Mouse (Mus musculus) liver, embryonic 14.5 days (tissue): Measurements from ENCODE around the gene Itgb1bp1. TPM values are rescaled to one million over a fixed set of nuclear protein-coding genes. Genes with fewer than 3 reads are reported as not detected.
A peak's percentile ranks its signal among the peaks of the same experiment; 100 is the strongest.

ENCODE experiments used
- ATAC-seq: fragments of 200-750 bp; cut with Nextera tagmentation; 2 replicates; pipeline ENCODE4 v1.8.0; 2017; ENCODE audit warnings: moderate number of reproducible peaks, mild to moderate bottlenecking, moderate library complexity; ENCODE audit not compliant: insufficient read depth
- DNase-seq, 3 experiments: peaks; one replicate each; pipeline ENCODE4 v3.0.0-alpha.2; 2012 to 2013; ENCODE audit warnings: low read depth in 3 of 3, low spot score in 3 of 3
- H3K27ac ChIP-seq: fragments of 300-500 bp; sonication (generic); 2 replicates; pipeline ENCODE4 v1.5.1; 2014; ENCODE audit warnings: moderate library complexity, mild to moderate bottlenecking, control low read depth, inconsistent platforms
- H3K27me3 ChIP-seq: fragments of 300-500 bp; sonication (generic); 2 replicates; pipeline ENCODE4 v1.6.1; 2014; ENCODE audit warnings: mild to moderate bottlenecking, low read length, moderate library complexity; ENCODE audit not compliant: control insufficient read depth, insufficient read depth
- H3K36me3 ChIP-seq: fragments of 300-500 bp; sonication (generic); replicated peaks from 2 replicates; pipeline ENCODE4 v1.6.1; 2014; ENCODE audit warnings: low read depth; ENCODE audit not compliant: control insufficient read depth, insufficient read depth
- H3K4me1 ChIP-seq, 2 experiments: fragments of 200-500 bp in 1 of 2; fragments of 300-500 bp in 1 of 2; sonication (generic) in 1 of 2; replicated peaks; 2 replicates each; pipeline ENCODE4 v1.6.1; 2012 to 2014; ENCODE audit warnings: antibody characterized with exemption in 1 of 2, inconsistent platforms in 1 of 2, low read length in 1 of 2; ENCODE audit not compliant: control insufficient read depth in 2 of 2, insufficient read depth in 2 of 2
- H3K4me2 ChIP-seq: fragments of 300-500 bp; sonication (generic); 2 replicates; pipeline ENCODE4 v1.6.1; 2014; ENCODE audit warnings: low read depth, mild to moderate bottlenecking, control low read depth, moderate library complexity
- H3K4me3 ChIP-seq, 2 experiments: fragments of 200-500 bp in 1 of 2; fragments of 300-500 bp in 1 of 2; sonication (generic) in 1 of 2; 2 replicates each; pipeline ENCODE4 v1.5.1; 2012 to 2014; ENCODE audit warnings: low read depth in 2 of 2, low read length in 2 of 2, mild to moderate bottlenecking in 2 of 2, control low read depth in 1 of 2, inconsistent platforms in 1 of 2, moderate library complexity in 1 of 2; ENCODE audit not compliant: insufficient read depth in 1 of 2
- H3K9ac ChIP-seq: fragments of 300-500 bp; sonication (generic); replicated peaks from 2 replicates; pipeline ENCODE4 v1.6.1; 2014; ENCODE audit warnings: mild to moderate bottlenecking, control low read depth, moderate library complexity
- H3K9me3 ChIP-seq: fragments of 300-500 bp; sonication (generic); 2 replicates; pipeline ENCODE4 v1.6.1; 2016; ENCODE audit warnings: low read length, mixed read lengths; ENCODE audit not compliant: control insufficient read depth
- CTCF ChIP-seq: IDR thresholded peaks from 2 replicates; pipeline ENCODE4 v1.5.1; 2016; ENCODE audit warnings: antibody characterized with exemption, low read depth, control low read depth
- EP300 ChIP-seq: IDR thresholded peaks from 2 replicates; pipeline ENCODE4 v1.6.1; 2016; ENCODE audit warnings: antibody characterized with exemption, low read depth
- WGBS: fragments of 180-500 bp; shearing (Covaris S2); extraction: QIAGEN DNeasy Blood & Tissue Kit; methylation state at CpG from one replicate; pipeline ENCODE4 v1.1.7; 2014; ENCODE audit not compliant: insufficient replicate concordance; 5-methylcytosine and 5-hydroxymethylcytosine counted together
- polyA plus RNA-seq, 2 experiments: library from polyadenylated mRNA; depleted of rRNA in 1 of 2; stranded (reverse) in 1 of 2; unstranded in 1 of 2; fragments of >200 nt; fragmentation: Nextera tagmentation in 1 of 2; extraction: Ambion mirVana in 1 of 2; gene quantifications; 2 replicates each; pipeline versions ENCODE4 v1.2.1 to v1.2.3; 2012 to 2014

The Itgb1bp1 gene
- 8.9 and 10.8 TPM in 2 replicates for polyA plus RNA-seq (2012; rRNA removed)
- polyA plus RNA-seq (2014; fragmentation: Nextera tagmentation; extraction: Ambion mirVana), result 22.6 and 22.8 TPM in 2 replicates

- Histone ChIP-seq H3K9ac (peak within 1 kb of the TSS; percentile 91), H3K36me3 (peaks cover 5% of the 10 kb centered on the region; the same call in 1 of the 2 replicates), H3K4me2 (peak within 1 kb of the TSS; percentile 99), H3K9me3 (no peaks in the 10 kb centered on the region), H3K27ac (peak within 1 kb of the TSS; percentile 66), H3K27me3 (no peaks in the 10 kb centered on the region), H3K4me3 (peak within 1 kb of the TSS; percentile 94 to 95), H3K4me1 (peaks cover 12 to 15% of the 10 kb centered on the region in 2 experiments)
- ATAC-seq (peak; percentile 93), DNase-seq (peak; percentile 96)
- TF ChIP-seq EP300, result no peak
- no peak for TF ChIP-seq CTCF
- WGBS, result 0% methylated on average over 28 of the region's 28 CpGs
Observed at GRCm38 (mm10) chr12:21286243-21286622, at the start of gene Itgb1bp1. TSS of gene Itgb1bp1 (minus strand) at chr12:21286284.

- TF ChIP-seq EP300, result no peak
- no peak for TF ChIP-seq CTCF
- WGBS, result 67% methylated on average over 7 of the region's 7 CpGs
- Histone ChIP-seq H3K27me3 (no peaks in the 10 kb centered on the region), H3K4me1 (no peaks in the 10 kb centered on the region), H3K4me2 (no peak overlapping the region), H3K9me3 (no peaks in the 10 kb centered on the region), H3K27ac (no peak overlapping the region), H3K9ac (no peak overlapping the region), H3K4me3 (no peak overlapping the region), H3K36me3 (peaks cover 16% of the 10 kb centered on the region)
- DNase-seq, result no peak
- no peak for ATAC-seq
Observed at GRCm38 (mm10) chr12:21335869-21336268, 49.8 kb upstream of the Itgb1bp1 start.

- no peak overlapping the region for H3K9ac ChIP-seq
- ATAC-seq (no peak), DNase-seq (no peak)
- H3K36me3 ChIP-seq, result peaks cover 25% of the 10 kb centered on the region
- H3K27me3 ChIP-seq, result no peaks in the 10 kb centered on the region
- H3K4me1 ChIP-seq, result no peaks in the 10 kb centered on the region
- no peak for TF ChIP-seq EP300
- TF ChIP-seq CTCF, result no peak
- H3K4me2 ChIP-seq, result no peak overlapping the region
- no peak overlapping the region for H3K4me3 ChIP-seq
- H3K27ac ChIP-seq, result no peak overlapping the region
- 81% methylated on average over 5 of the region's 5 CpGs for WGBS
- no peaks in the 10 kb centered on the region for H3K9me3 ChIP-seq
Observed at GRCm38 (mm10) chr12:21333766-21334165, 47.7 kb upstream of the Itgb1bp1 start.

- ATAC-seq (no peak), DNase-seq (no peak)
- no peak overlapping the region for H3K4me2 ChIP-seq
- no peak overlapping the region for H3K4me3 ChIP-seq
- H3K9ac ChIP-seq, result no peak overlapping the region
- H3K4me1 ChIP-seq, result no peaks in the 10 kb centered on the region
- no peaks in the 10 kb centered on the region for H3K27me3 ChIP-seq
- no peak for TF ChIP-seq CTCF
- TF ChIP-seq EP300, result no peak
- no peak overlapping the region for H3K27ac ChIP-seq
- peaks cover 28% of the 10 kb centered on the region for H3K36me3 ChIP-seq
- 81% methylated on average over 7 of the region's 7 CpGs for WGBS
- no peaks in the 10 kb centered on the region for H3K9me3 ChIP-seq
Observed at GRCm38 (mm10) chr12:21333021-21333420, 46.9 kb upstream of the Itgb1bp1 start.

- H3K36me3 ChIP-seq, result peaks cover 33% of the 10 kb centered on the region
- no peaks in the 10 kb centered on the region for H3K4me1 ChIP-seq
- TF ChIP-seq EP300 (no peak), CTCF (no peak)
- no peaks in the 10 kb centered on the region for H3K27me3 ChIP-seq
- DNase-seq (no peak), ATAC-seq (no peak)
- H3K4me3 ChIP-seq, result no peak overlapping the region
- H3K9me3 ChIP-seq, result no peaks in the 10 kb centered on the region
- H3K27ac ChIP-seq, result no peak overlapping the region
- no peak overlapping the region for H3K4me2 ChIP-seq
- no peak overlapping the region for H3K9ac ChIP-seq
- 78% methylated on average over 6 of the region's 6 CpGs for WGBS
Observed at GRCm38 (mm10) chr12:21331711-21332110, 45.6 kb upstream of the Itgb1bp1 start.
